ENCODE assay signal across 8 mouse cellular contexts in genomic region chr3:95856115-95856514, GRCm38 (mm10). TPM values are rescaled to one million over a fixed set of nuclear protein-coding genes. Genes with fewer than 3 reads are reported as not detected.
DNase-seq lines count a peak whose midpoint lies in the region; ATAC-seq lines count a peak whose summit lies in the region.

No protein-coding gene starts in this region.

- H3K27ac ChIP-seq in kidney, embryonic 15.5 days, result peak overlapping the region; percentile 88
- peak overlapping the region; percentile 46 for H3K27ac ChIP-seq in brown adipose tissue, adult 24 weeks (replicated peaks; ENCODE audit: low read depth, low read length)
- H3K27ac ChIP-seq in hindbrain, embryonic 15.5 days (replicated peaks), result peak overlapping the region; percentile 82
- peak overlapping the region; percentile 76 for H3K27ac ChIP-seq in midbrain, embryonic 14.5 days (replicated peaks; ENCODE audit: low read depth, low read length)

- intact Hi-C loops in gastrocnemius, postnatal 36 days (cut with DNase I), result no loop called here

- peaks cover 14% of the 10 kb centered on the region for H3K4me1 ChIP-seq in kidney, embryonic 15.5 days
- no peaks in the 10 kb centered on the region for H3K4me1 ChIP-seq in brown adipose tissue, adult 24 weeks (ENCODE audit: control insufficient read depth, insufficient read depth, insufficient read length, low read length)
- peaks cover 12% of the 10 kb centered on the region for H3K4me1 ChIP-seq in hindbrain, embryonic 15.5 days (replicated peaks)
- H3K4me1 ChIP-seq in midbrain, embryonic 14.5 days (ENCODE audit: control insufficient read depth, insufficient read depth, low read length), result peaks cover 8% of the 10 kb centered on the region; the same call in 1 of the 2 replicates

- H3K4me3 ChIP-seq in kidney, embryonic 15.5 days (replicated peaks), result peak overlapping the region; percentile 86
- H3K4me3 ChIP-seq in brown adipose tissue, adult 24 weeks (ENCODE audit: insufficient read depth, low read depth, low read length), result peak overlapping the region; percentile 58
- H3K4me3 ChIP-seq in hindbrain, embryonic 15.5 days, result peak overlapping the region; percentile 97
- peak overlapping the region; percentile 82 for H3K4me3 ChIP-seq in midbrain, embryonic 14.5 days (replicated peaks; ENCODE audit: low read depth, low read length)

- peak overlapping the region; percentile 64 for H3K4me2 ChIP-seq in kidney, embryonic 15.5 days
- H3K4me2 ChIP-seq in hindbrain, embryonic 15.5 days, result peak overlapping the region; percentile 83
- peak overlapping the region; percentile 74 for H3K4me2 ChIP-seq in midbrain, embryonic 14.5 days (ENCODE audit: low read length)

- ATAC-seq in kidney, embryonic 15.5 days (replicated peaks; ENCODE audit: low FRiP score), result peak; percentile 7; the same call in 1 of the 2 replicates
- ATAC-seq in hindbrain, embryonic 15.5 days (ENCODE audit: low FRiP score, low read depth), result no peak
- peak; percentile 4; the same call in 1 of the 2 replicates for ATAC-seq in midbrain, embryonic 14.5 days (ENCODE audit: low FRiP score, low TSS enrichment)

- no peaks in the 10 kb centered on the region for H3K27me3 ChIP-seq in kidney, embryonic 15.5 days
- H3K27me3 ChIP-seq in hindbrain, embryonic 15.5 days, result no peaks in the 10 kb centered on the region
- H3K27me3 ChIP-seq in midbrain, embryonic 14.5 days (ENCODE audit: control insufficient read depth, insufficient read depth, low read length), result no peaks in the 10 kb centered on the region

- 25% methylated on average over 7 of the region's 7 CpGs for WGBS in kidney, embryonic 15.5 days
- WGBS in hindbrain, embryonic 15.5 days, result 28% methylated on average over 7 of the region's 7 CpGs
- WGBS in midbrain, embryonic 14.5 days, result 22% methylated on average over 7 of the region's 7 CpGs

- no peaks in the 10 kb centered on the region for H3K9me3 ChIP-seq in kidney, embryonic 15.5 days (replicated peaks)
- no peaks in the 10 kb centered on the region for H3K9me3 ChIP-seq in hindbrain, embryonic 15.5 days
- no peaks in the 10 kb centered on the region for H3K9me3 ChIP-seq in midbrain, embryonic 14.5 days (ENCODE audit: control insufficient read depth, low read length)

- H3K9ac ChIP-seq in kidney, embryonic 15.5 days, result peak overlapping the region; percentile 79
- H3K9ac ChIP-seq in hindbrain, embryonic 15.5 days, result peak overlapping the region; percentile 88
- peak overlapping the region; percentile 72; the same call in 1 of the 2 replicates for H3K9ac ChIP-seq in midbrain, embryonic 14.5 days (replicated peaks; ENCODE audit: low read length)

- no peak for DNase-seq in kidney, postnatal 36 days
- peak; percentile 45 for DNase-seq in midbrain, embryonic 14.5 days
- no peak for DNase-seq in spleen, postnatal 14 days (ENCODE audit: low spot score in 2 of 2)
- no peak for DNase-seq in urinary bladder, adult 18-20 months (ENCODE audit: low spot score in 2 of 2)
- no peak for DNase-seq in gastrocnemius, postnatal 36 days

- peaks cover 28% of the 10 kb centered on the region for H3K36me3 ChIP-seq in kidney, embryonic 15.5 days
- peaks cover 22% of the 10 kb centered on the region for H3K36me3 ChIP-seq in hindbrain, embryonic 15.5 days
- peaks cover 20% of the 10 kb centered on the region for H3K36me3 ChIP-seq in midbrain, embryonic 14.5 days (ENCODE audit: control insufficient read depth, insufficient read depth, low read length)

RNA-seq across cellular contexts. Expression of gene Prpf3, which starts 0.4 kb away (rescaled TPM):
- 49.7 and 52.3 TPM in 2 replicates for polyA plus RNA-seq in kidney, embryonic 15.5 days (2015; fragmentation: Nextera tagmentation; extraction: Ambion mirVana)
- polyA plus RNA-seq in brown adipose tissue, adult 24 weeks (2012; ENCODE audit: insufficient read depth, insufficient read length, missing spikeins), result 14.2 and 30.0 TPM in 2 replicates
- polyA plus RNA-seq in hindbrain, embryonic 15.5 days (2015; fragmentation: Nextera tagmentation; extraction: Ambion mirVana), result 32.5 and 34.6 TPM in 2 replicates
- 34.0 and 44.1 TPM in 2 replicates for polyA plus RNA-seq in midbrain, embryonic 14.5 days (2014; fragmentation: Nextera tagmentation; extraction: Ambion mirVana)
- 10 to 100 TPM; 12.5 to 14.5 TPM for total RNA-seq in gastrocnemius, postnatal 36 days (2021)

RNA-seq across cellular contexts. Expression of gene Mrps21, which starts 15.2 kb away (rescaled TPM):
- 404 and 412 TPM in 2 replicates for polyA plus RNA-seq in kidney, embryonic 15.5 days (2015; fragmentation: Nextera tagmentation; extraction: Ambion mirVana)
- 576 and 634 TPM in 2 replicates for polyA plus RNA-seq in brown adipose tissue, adult 24 weeks (2012; ENCODE audit: insufficient read depth, insufficient read length, missing spikeins)
- polyA plus RNA-seq in hindbrain, embryonic 15.5 days (2015; fragmentation: Nextera tagmentation; extraction: Ambion mirVana), result 277 and 287 TPM in 2 replicates
- polyA plus RNA-seq in midbrain, embryonic 14.5 days (2014; fragmentation: Nextera tagmentation; extraction: Ambion mirVana), result 271 and 314 TPM in 2 replicates
- total RNA-seq in gastrocnemius, postnatal 36 days (2021), result 100 to 1,000 TPM; 289 to 304 TPM

RNA-seq across cellular contexts. Expression of gene Ciart, which starts 25.9 kb away (rescaled TPM):
- polyA plus RNA-seq in kidney, embryonic 15.5 days (2015; fragmentation: Nextera tagmentation; extraction: Ambion mirVana), result 5.9 and 6.6 TPM in 2 replicates
- 1.5 and 3.4 TPM in 2 replicates for polyA plus RNA-seq in brown adipose tissue, adult 24 weeks (2012; ENCODE audit: insufficient read depth, insufficient read length, missing spikeins)
- 4.9 and 5.2 TPM in 2 replicates for polyA plus RNA-seq in hindbrain, embryonic 15.5 days (2015; fragmentation: Nextera tagmentation; extraction: Ambion mirVana)
- polyA plus RNA-seq in midbrain, embryonic 14.5 days (2014; fragmentation: Nextera tagmentation; extraction: Ambion mirVana), result 3.1 and 3.9 TPM in 2 replicates
- total RNA-seq in gastrocnemius, postnatal 36 days (2021), result 1 to 10 TPM; 4.4 to 7.9 TPM

RNA-seq across cellular contexts. Expression of gene BC028528, which starts 35.7 kb away (rescaled TPM):
- 38.0 and 42.3 TPM in 2 replicates for polyA plus RNA-seq in kidney, embryonic 15.5 days (2015; fragmentation: Nextera tagmentation; extraction: Ambion mirVana)
- 71.8 and 150 TPM in 2 replicates for polyA plus RNA-seq in brown adipose tissue, adult 24 weeks (2012; ENCODE audit: insufficient read depth, insufficient read length, missing spikeins)
- polyA plus RNA-seq in hindbrain, embryonic 15.5 days (2015; fragmentation: Nextera tagmentation; extraction: Ambion mirVana), result 19.8 and 22.8 TPM in 2 replicates
- polyA plus RNA-seq in midbrain, embryonic 14.5 days (2014; fragmentation: Nextera tagmentation; extraction: Ambion mirVana), result 11.1 and 14.9 TPM in 2 replicates
- 1 to 10 TPM; 1.8 to 4.0 TPM for total RNA-seq in gastrocnemius, postnatal 36 days (2021)

RNA-seq across cellular contexts. Expression of gene Rprd2, which starts 37.5 kb away (rescaled TPM):
- polyA plus RNA-seq in kidney, embryonic 15.5 days (2015; fragmentation: Nextera tagmentation; extraction: Ambion mirVana), result 22.4 and 23.9 TPM in 2 replicates
- polyA plus RNA-seq in brown adipose tissue, adult 24 weeks (2012; ENCODE audit: insufficient read depth, insufficient read length, missing spikeins), result 11.3 and 12.5 TPM in 2 replicates
- 21.7 and 22.5 TPM in 2 replicates for polyA plus RNA-seq in hindbrain, embryonic 15.5 days (2015; fragmentation: Nextera tagmentation; extraction: Ambion mirVana)
- 21.7 and 22.3 TPM in 2 replicates for polyA plus RNA-seq in midbrain, embryonic 14.5 days (2014; fragmentation: Nextera tagmentation; extraction: Ambion mirVana)
- 10 to 100 TPM; 27.8 to 36.1 TPM for total RNA-seq in gastrocnemius, postnatal 36 days (2021)
